Mouse (Mus musculus): ENCODE results near the gene Brca1. TPM values are rescaled to one million over a fixed set of nuclear protein-coding genes. Genes with fewer than 3 reads are reported as not detected.
"Not testable (repeated sequence)": the region's sequence is repeated elsewhere in the genome, so short reads cannot be mapped to it uniquely, and the experiment has no call there.

The Brca1 gene
- polyA plus RNA-seq, 1 experiment from 2014 or later = 8.6 TPM

DNA sequence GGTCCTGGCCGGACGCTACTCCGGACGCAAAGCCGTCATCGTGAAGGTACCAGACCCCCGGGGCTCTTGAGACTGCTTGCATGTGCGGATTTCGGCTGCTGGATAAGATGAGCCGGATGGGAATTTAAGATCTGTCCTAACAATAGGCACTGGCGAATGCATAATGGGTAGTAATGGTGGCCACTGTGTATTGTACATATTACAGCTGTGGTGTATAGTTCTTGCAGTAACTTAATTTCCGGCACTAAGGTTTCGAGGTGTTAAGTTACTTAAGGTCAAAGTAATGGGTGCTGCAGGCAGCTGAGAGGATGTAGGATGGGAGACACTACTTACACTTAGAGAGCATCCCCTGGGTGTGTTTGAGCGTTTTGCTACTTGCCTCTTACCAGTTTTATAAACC is 109.0 kb downstream of the Brca1 start:
- Histone ChIP-seq H3K4me1 (peaks cover 21% of the 10 kb centered on the region), H3K4me2 (peak overlapping the region; percentile 67), H3K4me3 (peak overlapping the region; percentile 76), H3K9me3 (no peaks in the 10 kb centered on the region), H3K36me3 (peaks cover 27% of the 10 kb centered on the region), H3K27me3 (no peaks in the 10 kb centered on the region), H3K27ac (peak overlapping the region; percentile 91), H3K9ac (peak overlapping the region; percentile 84)
- ATAC-seq (ENCODE audit: insufficient number of reproducible peaks, low FRiP score, low TSS enrichment, low read depth) = no peak
- WGBS = 1% methylated on average over 14 of the region's 14 CpGs

DNA sequence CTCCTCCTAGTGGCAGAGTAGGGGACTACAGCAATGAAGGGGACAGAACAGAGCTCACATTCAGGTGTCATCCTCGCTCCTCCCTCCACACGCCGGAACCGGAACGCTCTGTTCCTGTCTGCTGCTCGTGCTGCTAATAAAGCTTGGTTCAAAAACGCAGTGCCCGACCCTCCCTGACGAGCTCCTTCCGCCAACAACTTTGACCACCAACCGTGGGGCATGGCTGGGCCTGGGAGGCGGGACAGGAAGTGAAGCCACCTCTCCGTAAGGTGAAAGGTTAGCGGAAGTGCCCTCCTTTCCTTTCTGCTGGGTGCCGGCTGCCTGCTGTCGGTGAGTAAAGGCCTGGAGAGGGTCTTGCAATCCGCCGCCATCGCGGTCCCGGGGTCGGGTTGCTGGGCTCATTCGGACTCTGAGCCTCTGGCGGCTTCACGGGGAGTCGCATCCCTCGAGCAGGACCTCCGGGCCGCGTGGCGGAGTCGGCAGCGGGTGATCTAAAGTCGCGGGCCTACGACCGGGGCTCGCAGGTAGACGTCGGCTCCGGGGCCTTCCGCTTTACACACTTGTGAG is 109.5 kb downstream of the Brca1 start, which contains the start of gene Rpl27:
Gene Rpl27, plus strand, starts transcription at position 172 of the 567 bp plus-strand sequence.
- peak within 1 kb of the TSS; percentile 76 for H3K4me3 ChIP-seq
- H3K4me1 ChIP-seq = peaks cover 20% of the 10 kb centered on the region
- H3K36me3 ChIP-seq = peaks cover 27% of the 10 kb centered on the region
- peak within 1 kb of the TSS; percentile 84 for H3K9ac ChIP-seq
- ATAC-seq (ENCODE audit: insufficient number of reproducible peaks, low FRiP score, low TSS enrichment, low read depth) = peak; percentile 98
- peak within 1 kb of the TSS; percentile 91 for H3K27ac ChIP-seq
- WGBS = under 1% methylated on average over 42 of the region's 42 CpGs
- H3K27me3 ChIP-seq = no peaks in the 10 kb centered on the region
- no peaks in the 10 kb centered on the region for H3K9me3 ChIP-seq
- peak within 1 kb of the TSS; percentile 67 for H3K4me2 ChIP-seq

DNA sequence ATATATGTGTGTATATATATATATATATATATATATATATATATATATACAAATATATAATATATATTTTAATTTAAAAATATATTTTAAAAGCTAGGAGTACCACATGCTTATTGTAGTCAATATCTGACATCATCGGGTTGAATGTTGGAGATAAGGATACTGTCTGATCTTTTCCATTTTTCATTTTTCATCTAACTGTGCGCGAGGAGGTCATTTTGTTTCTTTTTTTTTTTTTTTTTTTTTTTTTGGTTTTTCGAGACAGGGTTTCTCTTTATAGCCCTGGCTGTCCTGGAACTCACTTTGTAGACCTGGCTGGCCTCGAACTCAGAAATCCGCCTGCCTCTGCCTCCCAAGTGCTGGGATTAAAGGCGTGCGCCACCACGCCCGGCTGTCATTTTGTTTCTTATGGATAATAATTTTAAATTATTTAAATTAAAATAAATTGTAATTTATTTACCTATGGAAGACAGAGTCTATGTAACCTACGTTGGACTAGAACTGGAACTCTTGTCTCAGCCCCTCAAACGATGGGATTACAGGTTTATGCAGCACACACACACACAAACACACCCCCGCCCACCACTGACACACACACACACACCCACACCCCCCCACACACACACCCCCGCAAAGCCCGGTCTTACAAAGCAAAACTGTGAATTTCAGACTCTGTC is 110.2 kb downstream of the Brca1 start:
- H3K9me3 ChIP-seq; H3K9ac ChIP-seq; H3K27ac ChIP-seq; ATAC-seq (ENCODE audit: insufficient number of reproducible peaks, low FRiP score, low TSS enrichment, low read depth); H3K27me3 ChIP-seq: not testable (repeated sequence)
- Histone ChIP-seq H3K36me3 (peaks cover 27% of the 10 kb centered on the region), H3K4me3 (peak overlapping the region; percentile 76), H3K4me2 (peak overlapping the region; percentile 45), H3K4me1 (peaks cover 20% of the 10 kb centered on the region)
- WGBS = 40% methylated on average over 15 of the region's 15 CpGs

Other genes with a start within 250 kb of the Brca1 start
- 128 and 137 TPM in 2 replicates for gene Becn1, start 249.7 kb downstream of the Brca1 start, polyA plus RNA-seq (2015; fragmentation: Nextera tagmentation; extraction: Ambion mirVana)
- gene Psme3, start 235.7 kb downstream of the Brca1 start, polyA plus RNA-seq (2015; fragmentation: Nextera tagmentation; extraction: Ambion mirVana) = 116 and 125 TPM in 2 replicates
- 1.0 and 1.2 TPM in 2 replicates for gene Aoc2, start 226.9 kb downstream of the Brca1 start, polyA plus RNA-seq (2015; fragmentation: Nextera tagmentation; extraction: Ambion mirVana)
- 0.90 and 1.5 TPM in 2 replicates for gene Aoc3, start 221.3 kb downstream of the Brca1 start, polyA plus RNA-seq (2015; fragmentation: Nextera tagmentation; extraction: Ambion mirVana)
- not detected in 2 replicates for gene G6pc, start 184.4 kb downstream of the Brca1 start, polyA plus RNA-seq (2015; fragmentation: Nextera tagmentation; extraction: Ambion mirVana)
- 52.6 and 57.2 TPM in 2 replicates for gene Aarsd1, start 134.3 kb downstream of the Brca1 start, polyA plus RNA-seq (2015; fragmentation: Nextera tagmentation; extraction: Ambion mirVana)
- 11.8 and 18.3 TPM in 2 replicates for gene Gm27029, start 127.2 kb downstream of the Brca1 start, polyA plus RNA-seq (2015; fragmentation: Nextera tagmentation; extraction: Ambion mirVana)
- gene Rundc1, start 126.9 kb downstream of the Brca1 start, polyA plus RNA-seq (2015; fragmentation: Nextera tagmentation; extraction: Ambion mirVana) = 19.3 and 19.5 TPM in 2 replicates
- 15.5 and 36.1 TPM in 2 replicates for gene Ptges3l, start 126.6 kb downstream of the Brca1 start, polyA plus RNA-seq (2015; fragmentation: Nextera tagmentation; extraction: Ambion mirVana)
- 262 and 315 TPM in 2 replicates for gene Rpl27, start 109.7 kb downstream of the Brca1 start, polyA plus RNA-seq (2015; fragmentation: Nextera tagmentation; extraction: Ambion mirVana)
- 23.2 and 25.1 TPM in 2 replicates for gene Ifi35, start 103.5 kb downstream of the Brca1 start, polyA plus RNA-seq (2015; fragmentation: Nextera tagmentation; extraction: Ambion mirVana)
- 10.3 and 11.9 TPM in 2 replicates for gene Rnd2, start 87.0 kb downstream of the Brca1 start, polyA plus RNA-seq (2015; fragmentation: Nextera tagmentation; extraction: Ambion mirVana)
- 78.6 and 81.3 TPM in 2 replicates for gene Vat1, start 85.7 kb downstream of the Brca1 start, polyA plus RNA-seq (2015; fragmentation: Nextera tagmentation; extraction: Ambion mirVana)
- 72.6 and 74.1 TPM in 2 replicates for gene Nbr1, start 194 bp upstream of the Brca1 start, polyA plus RNA-seq (2015; fragmentation: Nextera tagmentation; extraction: Ambion mirVana)
- gene Tmem106a, start 30.3 kb upstream of the Brca1 start, polyA plus RNA-seq (2015; fragmentation: Nextera tagmentation; extraction: Ambion mirVana) = 7.0 and 7.7 TPM in 2 replicates
- gene Gm11634, start 47.3 kb upstream of the Brca1 start, polyA plus RNA-seq (2015; fragmentation: Nextera tagmentation; extraction: Ambion mirVana) = not detected in 2 replicates
- 44.1 and 47.8 TPM in 2 replicates for gene Rdm1, start 75.2 kb upstream of the Brca1 start, polyA plus RNA-seq (2015; fragmentation: Nextera tagmentation; extraction: Ambion mirVana)
- 6.1 and 7.2 TPM in 2 replicates for gene Arl4d, start 113.6 kb upstream of the Brca1 start, polyA plus RNA-seq (2015; fragmentation: Nextera tagmentation; extraction: Ambion mirVana)
- gene Dhx8, start 181.0 kb upstream of the Brca1 start, polyA plus RNA-seq (2015; fragmentation: Nextera tagmentation; extraction: Ambion mirVana) = 27.2 and 34.7 TPM in 2 replicates
- gene Etv4, start 233.4 kb upstream of the Brca1 start, polyA plus RNA-seq (2015; fragmentation: Nextera tagmentation; extraction: Ambion mirVana) = 10.3 and 10.8 TPM in 2 replicates

Measured in limb, embryonic 15.5 days (tissue).